Mouse (Mus musculus) WW6 (cell line): ENCODE data around the gene Zc3h12a.

Experiments used
- DNase-seq: peaks from one replicate; pipeline ENCODE4 v3.0.0-alpha.2; 2013; ENCODE audit warnings: low read depth, low spot score

The Zc3h12a gene

DNA sequence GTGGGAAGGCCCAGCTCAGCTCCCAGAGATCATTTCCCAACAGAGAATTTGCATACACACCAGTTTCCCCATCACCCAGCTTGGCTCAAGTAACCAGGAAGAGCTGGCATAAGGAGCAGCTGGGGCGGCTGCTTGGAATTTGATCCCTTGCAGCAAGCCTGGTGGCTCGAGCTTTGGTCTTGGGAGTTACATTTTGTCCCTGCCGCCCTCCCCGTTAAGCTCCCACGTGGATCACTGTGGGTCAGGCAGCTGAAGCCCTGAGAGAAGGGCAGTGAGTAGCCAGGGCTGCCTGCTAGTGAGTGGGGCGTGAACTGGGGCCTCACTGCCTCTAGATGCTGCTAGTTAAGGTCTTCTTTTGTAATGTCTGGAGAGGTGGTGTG is 11.9 kb downstream of the Zc3h12a start:
- DNase-seq: no peak

DNA sequence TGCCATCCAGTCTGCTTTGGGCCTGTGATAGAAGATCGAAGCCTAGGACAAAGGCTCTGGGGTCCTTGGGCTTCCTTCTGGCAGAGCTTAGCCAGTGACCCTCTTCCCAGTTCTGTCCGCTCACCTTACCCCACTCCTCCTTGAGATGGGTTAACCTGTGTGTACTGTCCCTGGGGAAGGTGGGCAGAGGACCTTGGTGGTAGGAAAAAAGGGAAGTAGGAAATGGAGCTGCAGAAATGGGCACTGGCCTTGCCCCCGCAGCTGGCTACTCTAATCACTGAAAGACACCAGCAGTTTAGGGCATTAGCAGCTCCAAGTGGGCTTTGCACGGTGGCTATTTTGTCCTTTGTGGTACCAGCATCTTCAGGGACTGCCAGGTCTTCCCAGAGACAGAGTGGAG is 12.6 kb downstream of the Zc3h12a start:
- DNase-seq: no peak

DNA sequence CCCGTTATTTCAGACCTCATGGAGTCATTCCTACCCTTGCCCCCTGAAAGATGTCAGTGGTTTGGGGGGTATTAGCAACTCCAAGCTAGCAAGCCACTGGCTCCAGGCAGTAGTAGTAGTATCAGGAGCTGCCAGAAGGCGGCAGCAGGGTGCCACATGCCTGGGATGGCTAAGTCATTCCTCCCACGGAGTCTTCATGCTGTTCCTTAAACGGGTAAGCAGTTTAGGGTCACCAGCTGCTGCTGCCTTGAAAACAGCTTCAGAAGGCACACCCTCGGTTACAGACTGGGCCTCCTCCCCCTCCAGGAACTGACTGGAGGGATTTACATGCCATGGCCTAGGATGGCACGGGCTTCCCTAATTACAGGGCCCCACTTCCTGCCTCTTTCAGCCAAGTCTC is 13.0 kb downstream of the Zc3h12a start:
- no peak for DNase-seq

DNA sequence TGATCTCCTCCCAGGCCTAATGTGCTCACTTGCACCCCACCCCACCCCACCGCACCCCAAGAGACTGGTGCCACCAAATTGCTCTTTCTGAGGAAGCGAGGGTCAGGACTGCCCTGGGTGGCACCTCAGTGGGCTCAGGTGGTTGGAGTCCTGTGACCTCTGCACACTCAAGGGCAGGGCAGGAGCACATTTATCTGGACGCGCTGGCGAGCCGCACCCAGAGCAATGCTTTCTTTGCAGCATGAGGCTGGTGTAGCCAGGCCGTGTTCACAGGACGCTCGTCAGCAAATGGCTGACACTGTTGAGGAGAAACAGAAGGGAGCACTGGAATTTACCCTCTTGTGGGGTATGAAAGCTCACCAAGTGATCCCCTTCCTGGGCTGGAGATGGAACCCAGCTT is 22.3 kb downstream of the Zc3h12a start:
- DNase-seq: no peak

DNA sequence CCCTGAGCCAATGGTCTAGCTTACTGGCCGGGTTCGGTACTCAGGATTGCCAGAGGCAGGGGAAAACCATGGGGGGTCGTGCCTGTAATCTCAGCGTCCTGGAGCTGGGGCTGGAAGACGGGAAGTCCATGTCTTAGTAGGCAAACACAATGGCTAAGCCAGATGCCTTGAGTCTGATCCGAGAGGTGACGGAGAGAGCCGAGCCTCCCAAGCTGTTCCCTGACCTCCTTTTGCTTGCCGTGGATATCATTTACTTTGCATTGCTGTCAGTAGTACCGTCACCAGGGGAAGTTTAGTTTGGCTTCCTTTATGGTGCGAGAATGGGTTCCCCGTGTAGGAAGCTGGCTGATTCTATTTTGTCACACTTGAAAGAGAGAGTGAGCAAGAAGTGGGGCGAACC is 26.3 kb downstream of the Zc3h12a start:
- DNase-seq: no peak

DNA sequence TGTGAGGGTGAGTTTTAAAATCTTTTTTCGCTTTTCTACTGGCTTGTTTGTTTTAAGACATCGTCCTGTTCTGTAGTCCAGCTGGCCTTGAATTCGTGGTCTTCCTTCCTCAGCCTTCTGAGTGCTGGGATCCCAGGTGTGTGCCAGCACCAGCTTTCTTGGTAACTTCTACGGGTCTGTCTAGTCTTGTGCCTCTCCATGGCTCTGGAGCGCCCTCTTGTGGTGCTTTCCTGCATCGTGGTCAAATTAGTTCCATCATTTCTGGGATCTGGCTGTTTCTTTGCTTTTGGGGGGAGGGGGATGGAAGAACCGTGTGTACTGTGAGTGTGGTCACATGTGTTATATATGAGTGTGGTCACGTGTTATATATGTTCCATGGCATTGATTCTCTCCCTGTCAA is 28.2 kb downstream of the Zc3h12a start:
- DNase-seq: peak; percentile 57

DNA sequence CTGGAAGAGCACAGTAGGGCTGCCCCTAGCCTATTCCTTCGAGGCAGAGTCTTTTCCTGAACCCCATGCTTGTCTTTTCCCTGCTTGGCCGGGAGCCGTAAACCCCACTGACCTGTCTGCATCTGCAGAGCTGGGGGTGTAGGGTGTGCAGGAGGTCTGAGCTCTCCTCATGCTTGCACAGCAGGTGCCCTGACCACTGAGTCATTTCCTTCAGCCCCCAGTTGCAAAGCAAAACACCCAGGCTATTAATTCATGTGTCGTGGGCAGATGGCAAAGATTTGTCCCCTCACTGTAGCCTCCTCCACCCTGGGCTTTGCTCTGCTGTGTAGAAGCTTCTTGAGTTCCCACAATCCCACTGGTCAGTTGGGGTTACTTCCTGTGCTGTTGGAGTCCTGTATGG is 30.2 kb downstream of the Zc3h12a start:
- no peak for DNase-seq

DNA sequence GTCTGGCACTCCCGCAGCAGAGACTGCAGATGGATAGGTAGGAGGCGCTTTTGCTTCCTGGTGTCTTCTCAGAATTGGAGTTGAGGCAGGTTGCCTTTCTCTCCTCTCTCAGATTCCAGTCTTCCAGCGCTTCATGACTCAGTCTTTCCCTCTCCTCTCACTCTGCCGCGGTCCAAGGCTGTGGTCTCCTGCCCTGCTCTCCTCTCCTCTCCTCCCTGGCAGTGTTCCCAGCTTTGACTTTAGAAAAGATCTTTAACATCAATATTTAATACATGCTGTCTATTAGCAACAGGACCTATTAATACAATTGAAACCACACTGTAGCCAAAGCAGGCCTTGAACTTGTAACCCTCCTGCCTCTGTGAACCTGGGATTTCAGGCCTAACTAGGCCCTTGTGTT is 31.6 kb downstream of the Zc3h12a start:
- no peak for DNase-seq

DNA sequence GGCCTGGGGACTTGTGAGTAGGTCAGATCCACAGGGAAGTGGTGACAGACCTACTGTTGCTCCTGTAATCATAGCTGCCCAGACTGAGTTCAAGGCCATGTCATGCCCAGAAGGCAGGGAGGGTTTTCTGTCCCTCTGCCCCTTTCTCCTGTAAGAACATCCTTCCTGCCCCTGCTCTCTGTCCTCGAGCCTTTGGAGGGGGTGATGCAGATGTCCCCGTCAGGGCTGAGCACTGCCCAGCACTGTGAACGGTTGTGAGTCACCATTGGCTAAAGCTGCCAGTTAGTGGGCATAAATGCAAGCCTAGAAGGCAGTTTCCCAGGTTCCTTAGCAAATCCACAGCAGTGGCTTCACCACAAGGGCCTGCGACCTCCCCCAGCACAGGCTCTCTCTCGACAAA is 34.6 kb downstream of the Zc3h12a start:
- no peak for DNase-seq

DNA sequence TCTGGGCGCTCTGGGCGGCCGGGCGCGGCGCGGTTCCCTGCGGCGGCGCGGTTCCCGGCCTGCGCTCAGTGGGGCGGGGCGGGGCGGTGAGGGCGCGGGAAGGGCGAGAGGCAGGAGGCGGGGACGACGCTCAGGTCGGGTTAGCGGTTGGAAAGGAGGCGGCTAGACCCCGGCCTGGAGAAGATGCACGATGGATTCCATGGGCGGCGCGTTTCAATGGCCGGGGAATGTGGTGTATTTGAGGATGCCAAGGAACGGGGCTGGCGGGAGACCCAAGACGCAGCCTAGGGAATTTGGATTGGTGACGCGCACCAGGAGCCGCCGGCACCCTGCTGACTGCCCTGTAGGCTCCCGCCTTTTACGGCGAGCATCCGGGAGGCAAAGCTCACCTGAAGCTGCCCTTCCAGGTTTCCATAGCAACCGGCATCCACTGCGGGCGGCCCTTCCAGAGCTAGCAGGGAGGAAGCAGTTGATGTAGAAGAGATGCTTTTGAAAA is 42.2 kb downstream of the Zc3h12a start:
- peak; percentile 59 for DNase-seq

DNA sequence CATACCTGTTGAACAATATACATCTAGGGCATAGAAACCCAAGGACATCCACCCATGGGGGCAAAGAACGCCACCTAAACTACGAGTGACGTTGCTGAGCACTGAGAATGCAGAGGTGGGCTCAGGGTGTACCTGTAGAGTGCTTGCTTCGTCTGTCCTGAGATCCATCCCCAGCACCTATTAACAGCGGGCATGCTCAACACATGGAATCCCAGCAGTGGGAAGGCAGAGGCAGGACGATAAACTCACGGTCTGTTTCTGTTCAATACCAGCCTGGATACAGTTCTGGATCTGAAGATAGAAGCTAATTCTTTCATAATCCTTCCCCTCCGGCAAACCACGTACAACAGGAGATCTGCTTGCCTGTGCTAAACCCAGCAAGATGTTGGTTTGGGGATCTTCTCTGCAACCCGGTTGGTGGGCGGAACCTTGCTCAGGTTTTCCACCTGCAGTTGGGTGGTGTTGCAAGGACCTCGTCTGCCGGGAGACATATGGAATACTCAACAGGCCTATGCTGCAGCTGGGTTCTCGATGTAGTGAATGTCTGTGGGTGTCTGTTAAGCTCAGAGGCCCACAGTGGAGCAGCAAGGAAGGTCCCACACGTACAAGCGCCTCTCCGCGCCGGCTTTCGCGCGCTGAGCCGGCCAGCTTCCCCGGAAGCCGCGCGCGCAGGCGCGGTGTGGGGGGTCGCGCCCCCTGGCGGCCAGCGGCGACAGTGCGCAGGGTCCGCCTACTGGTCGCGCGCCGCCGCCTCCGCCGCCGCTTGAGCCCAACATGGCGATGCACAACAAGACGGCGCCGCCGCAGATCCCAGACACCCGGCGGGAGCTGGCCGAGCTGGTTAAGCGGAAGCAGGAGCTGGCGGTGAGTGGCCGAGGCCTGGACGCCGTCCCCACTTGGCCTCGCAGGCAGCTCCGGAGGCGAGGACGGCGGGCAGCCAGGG is 43.0 kb downstream of the Zc3h12a start, which contains the start of gene Meaf6:
Gene Meaf6 (plus strand): TSS at position 732 of the 943 bp plus-strand sequence.
- DNase-seq: peak; percentile 64

DNA sequence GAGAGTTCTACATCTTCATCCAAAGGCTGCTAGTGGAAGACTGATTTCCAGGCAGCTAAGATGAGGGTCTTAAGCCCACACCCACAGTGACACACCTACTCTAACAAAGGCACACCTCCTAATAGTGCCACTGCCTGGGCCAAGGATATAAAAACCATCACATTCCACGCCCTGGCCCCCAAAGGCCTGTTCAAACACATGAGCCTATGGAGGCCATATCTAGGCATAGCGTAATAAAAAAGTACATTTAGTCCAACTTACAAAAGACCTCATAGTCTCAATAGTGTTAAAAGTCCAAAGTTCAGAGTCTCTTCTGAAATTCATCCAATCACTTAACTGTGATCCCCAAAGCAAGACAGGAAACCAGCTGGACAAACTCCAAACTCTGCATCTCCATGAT is 48.9 kb downstream of the Zc3h12a start:
- DNase-seq: no peak

DNA sequence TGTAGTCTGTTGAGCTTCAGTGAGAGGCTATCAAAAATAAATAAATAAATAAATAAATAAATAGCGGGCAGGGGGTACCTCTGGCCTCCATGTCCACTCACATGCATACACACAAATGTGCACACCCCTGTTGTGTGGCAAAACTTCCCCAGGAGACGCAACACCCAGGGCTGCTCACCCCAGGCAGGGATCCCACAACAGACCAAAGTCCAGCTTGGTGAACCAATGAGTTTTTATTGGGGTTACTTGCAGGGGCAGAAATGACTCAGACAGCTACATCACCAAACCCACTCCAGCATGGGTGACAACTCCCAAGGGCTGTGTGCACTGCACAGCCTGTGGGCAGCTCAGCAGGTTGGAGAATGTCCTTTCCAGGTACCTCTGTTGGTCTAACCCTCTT is 49.9 kb downstream of the Zc3h12a start:
- DNase-seq: no peak
